Mouse (Mus musculus): ENCODE measurements around the gene Irf7.

GRCm38 (mm10) chr7:141264761-141265410 lies 1.4 kb downstream of the Irf7 start:
- TF ChIP-seq CHD2 (IDR thresholded peaks at IDR 0.05; ENCODE audit: low read depth, low read length) (no peak), MAFK (IDR thresholded peaks at IDR 0.05; ENCODE audit: insufficient read depth, low read depth, low read length) (no peak), ZNF384 (IDR thresholded peaks at IDR 0.05; ENCODE audit: low read depth, low read length) (no peak), ZC3H11A (IDR thresholded peaks at IDR 0.05; ENCODE audit: borderline replicate concordance, low read depth, low read length) (no peak), HCFC1 (IDR thresholded peaks at IDR 0.05; ENCODE audit: borderline replicate concordance, insufficient read depth, low read length) (no peak)
